Mouse (Mus musculus) stomach, embryonic 16.5 days (tissue): Measurements from ENCODE around the gene Lin52. TPM values are rescaled to one million over a fixed set of nuclear protein-coding genes. Genes with fewer than 3 reads are reported as not detected.

Experiments used
- ATAC-seq: fragments of 200-750 bp; cut with Nextera tagmentation; 2 replicates; pipeline ENCODE4 v1.8.0; 2017; ENCODE audit warnings: moderate number of reproducible peaks, moderate TSS enrichment; ENCODE audit not compliant: insufficient read depth, low FRiP score
- H3K27ac ChIP-seq: fragments of 300-500 bp; sonication (generic); 2 replicates; pipeline ENCODE4 v1.5.1; 2014; ENCODE audit warnings: low read length
- H3K27me3 ChIP-seq: fragments of 300-500 bp; sonication (generic); 2 replicates; pipeline ENCODE4 v1.6.1; 2014; ENCODE audit warnings: low read length, control low read depth, mixed read lengths; ENCODE audit not compliant: control insufficient read depth, insufficient read depth
- H3K36me3 ChIP-seq: fragments of 300-500 bp; sonication (generic); 2 replicates; pipeline ENCODE4 v1.6.1; 2014; ENCODE audit warnings: low read length; ENCODE audit not compliant: control insufficient read depth, insufficient read depth
- H3K4me1 ChIP-seq: fragments of 300-500 bp; sonication (generic); 2 replicates; pipeline ENCODE4 v1.6.1; 2014; ENCODE audit warnings: low read length, control low read depth, mixed read lengths; ENCODE audit not compliant: control insufficient read depth, insufficient read depth
- H3K4me2 ChIP-seq: fragments of 300-500 bp; sonication (generic); 2 replicates; pipeline ENCODE4 v1.6.1; 2014; ENCODE audit warnings: low read depth, low read length, mixed read lengths
- H3K4me3 ChIP-seq: fragments of 300-500 bp; sonication (generic); replicated peaks from 2 replicates; pipeline ENCODE4 v1.5.1; 2014; ENCODE audit warnings: mild to moderate bottlenecking, low read length
- H3K9ac ChIP-seq: fragments of 300-500 bp; sonication (generic); 2 replicates; pipeline ENCODE4 v1.6.1; 2014; ENCODE audit warnings: low read length
- H3K9me3 ChIP-seq: fragments of 300-500 bp; sonication (generic); replicated peaks from 2 replicates; pipeline ENCODE4 v1.6.1; 2016; ENCODE audit warnings: low read length, control low read depth; ENCODE audit not compliant: control insufficient read depth
- WGBS: fragments of 180-500 bp; shearing (Covaris S2); extraction: QIAGEN DNeasy Blood & Tissue Kit; methylation state at CpG from one replicate; pipeline ENCODE4 v1.1.7; 2014; 5-methylcytosine and 5-hydroxymethylcytosine counted together
- polyA plus RNA-seq: library from polyadenylated mRNA; unstranded; fragments of >200 nt; fragmentation: Nextera tagmentation; extraction: Ambion mirVana; gene quantifications from 2 replicates; pipeline ENCODE4 v1.2.1, GENCODE M21; 2015

The Lin52 gene
- polyA plus RNA-seq, 1 experiment from 2014 or later: 16.3 TPM

- ATAC-seq: no peak
- H3K4me2 ChIP-seq: no peak overlapping the region
Observed at GRCm38 (mm10) chr12:84546028-84546427, 94.8 kb downstream of the Lin52 start.

GRCm38 (mm10) chr12:84546577-84547085 lies 95.4 kb downstream of the Lin52 start:
- no peak overlapping the region for H3K4me3 ChIP-seq
- no peaks in the 10 kb centered on the region for H3K9me3 ChIP-seq
- WGBS: 64% methylated on average over 2 of the region's 2 CpGs
- ATAC-seq: no peak
- no peaks in the 10 kb centered on the region for H3K36me3 ChIP-seq
- H3K27ac ChIP-seq: no peak overlapping the region
- no peaks in the 10 kb centered on the region for H3K4me1 ChIP-seq
- H3K9ac ChIP-seq: no peak overlapping the region
- no peaks in the 10 kb centered on the region for H3K27me3 ChIP-seq
- no peak overlapping the region for H3K4me2 ChIP-seq

More at GRCm38 (mm10) chr12:84546028-84546427, 94.8 kb downstream of the Lin52 start:
- WGBS: 4% methylated on average over 12 of the region's 12 CpGs
- no peak overlapping the region for H3K4me3 ChIP-seq
- no peaks in the 10 kb centered on the region for H3K9me3 ChIP-seq
- H3K9ac ChIP-seq: no peak overlapping the region
- H3K27me3 ChIP-seq: no peaks in the 10 kb centered on the region
- H3K36me3 ChIP-seq: no peaks in the 10 kb centered on the region
- no peak overlapping the region for H3K27ac ChIP-seq
- no peaks in the 10 kb centered on the region for H3K4me1 ChIP-seq

GRCm38 (mm10) chr12:84548251-84548650 lies 97.0 kb downstream of the Lin52 start:
- Histone ChIP-seq H3K27ac (no peak overlapping the region), H3K9ac (no peak overlapping the region), H3K4me2 (no peak overlapping the region), H3K36me3 (no peaks in the 10 kb centered on the region), H3K4me3 (no peak overlapping the region), H3K4me1 (no peaks in the 10 kb centered on the region), H3K27me3 (no peaks in the 10 kb centered on the region), H3K9me3 (no peaks in the 10 kb centered on the region)
- WGBS: 59% methylated on average over 8 of the region's 8 CpGs
- ATAC-seq: no peak

- Histone ChIP-seq H3K36me3 (no peaks in the 10 kb centered on the region), H3K9me3 (no peaks in the 10 kb centered on the region), H3K27ac (no peak overlapping the region), H3K4me3 (no peak overlapping the region), H3K4me1 (no peaks in the 10 kb centered on the region), H3K9ac (no peak overlapping the region), H3K4me2 (no peak overlapping the region), H3K27me3 (no peaks in the 10 kb centered on the region)
- ATAC-seq: no peak
- 50% methylated on average over 8 of the region's 8 CpGs for WGBS
Observed at GRCm38 (mm10) chr12:84555218-84555617, 104.0 kb downstream of the Lin52 start.

GRCm38 (mm10) chr12:84562558-84562957 lies 111.3 kb downstream of the Lin52 start:
- ATAC-seq: no peak
- WGBS: 43% methylated on average over 4 of the region's 4 CpGs
- H3K36me3 ChIP-seq: no peaks in the 10 kb centered on the region
- no peaks in the 10 kb centered on the region for H3K27me3 ChIP-seq
- H3K4me2 ChIP-seq: no peak overlapping the region
- H3K9ac ChIP-seq: no peak overlapping the region
- no peak overlapping the region for H3K27ac ChIP-seq
- H3K9me3 ChIP-seq: no peaks in the 10 kb centered on the region
- no peaks in the 10 kb centered on the region for H3K4me1 ChIP-seq
- no peak overlapping the region for H3K4me3 ChIP-seq

- no peaks in the 10 kb centered on the region for H3K9me3 ChIP-seq
- H3K9ac ChIP-seq: no peak overlapping the region
- H3K4me2 ChIP-seq: no peak overlapping the region
- H3K4me1 ChIP-seq: 0 out of 2 replicates have a peak, but pooled peaks cover 3% of the 10 kb centered on the region
- H3K27ac ChIP-seq: no peak overlapping the region
- H3K27me3 ChIP-seq: peaks cover 48% of the 10 kb centered on the region
- no peak for ATAC-seq
- WGBS: 73% methylated on average over 6 of the region's 6 CpGs
- H3K4me3 ChIP-seq: no peak overlapping the region
- H3K36me3 ChIP-seq: no peaks in the 10 kb centered on the region
Observed at GRCm38 (mm10) chr12:84567576-84567975, 116.4 kb downstream of the Lin52 start.

- Histone ChIP-seq H3K9me3 (no peaks in the 10 kb centered on the region), H3K9ac (no peak within 1 kb of the TSS), H3K27me3 (peaks cover 59% of the 10 kb centered on the region), H3K4me1 (0 out of 2 replicates have a peak, but pooled peaks cover 3% of the 10 kb centered on the region), H3K27ac (no peak within 1 kb of the TSS), H3K4me3 (no peak within 1 kb of the TSS), H3K36me3 (no peaks in the 10 kb centered on the region), H3K4me2 (no peak within 1 kb of the TSS)
- ATAC-seq: no peak
- WGBS: 2% methylated on average over 25 of the region's 25 CpGs
Observed at GRCm38 (mm10) chr12:84569336-84569970, 118.2 kb downstream of the Lin52 start, which contains the start of gene Vsx2. Gene Vsx2 (plus strand): TSS chr12:84569762.

GRCm38 (mm10) chr12:84569976-84570693 lies 118.9 kb downstream of the Lin52 start:
- 2% methylated on average over 40 of the region's 40 CpGs for WGBS

More at GRCm38 (mm10) chr12:84569976-84570693, 118.9 kb downstream of the Lin52 start:
- ATAC-seq: no peak
- 0 out of 2 replicates have a peak, but pooled peaks cover 3% of the 10 kb centered on the region for H3K4me1 ChIP-seq
- H3K4me3 ChIP-seq: no peak overlapping the region
- peaks cover 62% of the 10 kb centered on the region for H3K27me3 ChIP-seq
- no peaks in the 10 kb centered on the region for H3K9me3 ChIP-seq
- no peak overlapping the region for H3K27ac ChIP-seq
- no peak overlapping the region for H3K9ac ChIP-seq
- H3K4me2 ChIP-seq: no peak overlapping the region
- H3K36me3 ChIP-seq: no peaks in the 10 kb centered on the region
